Mouse (Mus musculus) cortical plate, adult 2 months (tissue): ENCODE results near the gene Hibadh.

Source experiments
- CTCF ChIP-seq: fragments of 200-500 bp; IDR thresholded peaks from 2 replicates; pipeline ENCODE4 v1.5.1; 2011; ENCODE audit warnings: mild to moderate bottlenecking, control low read depth, low read length; ENCODE audit not compliant: insufficient read depth; ENCODE audit errors: extremely low read depth
- POLR2A ChIP-seq: fragments of 200-500 bp; IDR thresholded peaks from 2 replicates; pipeline ENCODE4 v1.6.1; 2011; ENCODE audit warnings: mild to moderate bottlenecking, low read length, control low read depth; ENCODE audit not compliant: insufficient read depth; ENCODE audit errors: extremely low read depth

DNA sequence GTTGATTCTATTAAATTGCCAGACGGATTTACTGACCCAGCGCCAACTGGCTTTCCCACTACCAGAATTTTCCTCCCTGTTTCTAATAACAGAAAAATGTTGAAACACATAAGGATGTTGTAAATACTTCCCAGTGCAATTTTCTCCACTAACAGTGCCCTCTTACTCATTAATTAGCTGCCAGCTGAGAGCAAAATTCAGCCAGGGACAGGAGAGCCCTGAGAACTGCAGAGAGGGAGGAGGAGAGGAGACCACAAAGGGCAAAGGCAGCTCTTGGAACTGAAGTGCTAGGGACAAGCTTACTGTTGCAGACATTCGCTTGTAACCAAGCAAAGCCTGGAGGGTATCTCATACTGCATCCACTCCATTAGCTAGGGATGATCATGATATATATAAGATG lies 27.5 kb upstream of the Hibadh start:
- TF ChIP-seq CTCF (no peak), POLR2A (no peak)
